Mouse (Mus musculus): ENCODE measurements around the gene Cox8a.

DNA sequence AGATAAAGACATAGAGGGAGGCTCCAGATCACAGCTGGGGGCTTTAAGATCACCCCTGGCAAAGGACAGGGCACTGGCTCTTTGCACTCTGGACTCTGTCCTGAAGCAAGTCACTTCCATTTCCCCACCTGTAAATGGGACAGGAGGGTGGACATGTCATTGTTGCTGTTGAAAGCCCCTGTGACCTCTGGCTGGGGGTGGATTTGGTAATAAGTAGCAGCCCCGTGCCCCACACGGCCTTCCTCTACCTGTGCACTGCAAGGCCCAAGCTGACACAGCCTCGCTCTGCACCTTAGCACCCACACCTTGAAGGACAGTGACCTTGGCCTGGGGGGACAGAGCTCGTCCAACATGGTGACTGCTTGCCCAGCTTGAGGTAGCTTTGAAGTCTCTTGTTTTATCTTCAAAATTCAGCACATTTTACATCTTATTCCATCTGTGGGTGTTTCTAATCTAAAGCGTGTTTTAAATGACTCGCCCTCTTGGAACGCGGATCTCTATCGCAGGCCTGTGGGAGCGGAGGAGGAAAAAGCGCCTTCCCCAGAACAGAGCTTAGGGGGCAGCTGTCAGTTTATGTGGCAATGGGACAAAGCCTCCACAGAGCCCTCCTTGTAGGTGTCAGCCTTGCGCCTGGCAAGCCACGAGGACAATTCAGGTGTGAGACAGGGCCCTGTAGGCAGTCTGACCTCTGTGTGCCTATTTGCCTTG lies 39.5 kb downstream of the Cox8a start:
- no peak for TF ChIP-seq EP300 (IDR thresholded peaks at IDR 0.05; ENCODE audit: insufficient read depth, low read depth, low read length)
- no peak for TF ChIP-seq POLR2A (IDR thresholded peaks at IDR 0.05; ENCODE audit: insufficient read depth, low read depth, low read length)
- no peak for TF ChIP-seq CTCF (IDR thresholded peaks at IDR 0.05)

All from heart, adult 2 months (tissue).